Comparison of ENCODE assay signal across 14 mouse cellular contexts in the genomic region with DNA sequence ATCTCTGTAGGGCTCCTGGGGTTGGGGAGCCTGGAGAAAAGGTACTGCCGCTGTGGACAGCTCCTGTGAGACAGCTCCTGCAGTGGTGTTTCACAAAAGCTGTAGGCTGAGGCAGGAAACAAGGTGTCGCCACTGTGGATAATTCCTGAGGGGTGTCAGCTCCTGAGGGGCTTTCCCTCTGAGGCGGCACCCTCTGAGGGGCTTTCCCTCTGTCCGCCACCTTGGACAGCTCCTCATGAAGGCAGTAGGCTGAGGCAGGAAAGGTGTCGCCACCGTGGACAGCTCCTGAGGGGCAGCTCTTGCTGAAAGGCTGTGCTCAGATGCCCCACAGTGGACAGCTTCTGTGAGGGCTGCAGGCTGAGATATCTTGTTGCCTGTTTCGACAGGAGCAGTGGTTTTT.
"Had no signal": no experiment of that assay in that cellular context is flagged by ENCODE, and none has a peak within 500 bp of the region (broad histone marks: within the 10 kb centered on the region; RNA-seq: fewer than 3 reads in every experiment).

No protein-coding gene starts in this region.

- H3K9me3 ChIP-seq: midbrain, embryonic 10.5 days; stomach, embryonic 15.5 days had no signal

- H3K4me2 ChIP-seq: limb, embryonic 12.5 days; neural tube, embryonic 12.5 days; stomach, embryonic 15.5 days had no signal

- H3K27ac ChIP-seq: kidney, postnatal 0 days; limb, embryonic 12.5 days; liver, embryonic 14.5 days; midbrain, embryonic 10.5 days; neural tube, embryonic 12.5 days; stomach, embryonic 15.5 days had no signal

- DNase-seq: kidney, adult 9 months; layer of hippocampus, adult 9-11 months; layer of hippocampus, postnatal 36 days; liver; lung, adult 18-20 months; lung, postnatal 4 days; midbrain, embryonic 14.5 days had no signal

- H3K36me3 ChIP-seq: limb, embryonic 12.5 days; midbrain, embryonic 10.5 days; neural tube, embryonic 12.5 days; stomach, embryonic 15.5 days had no signal

- H3K27me3 ChIP-seq: neural tube, embryonic 12.5 days; stomach, embryonic 15.5 days had no signal

- H3K4me1 ChIP-seq: limb, embryonic 12.5 days; neural tube, embryonic 12.5 days; stomach, embryonic 15.5 days had no signal

- ATAC-seq: lung, postnatal 0 days had no signal

- H3K4me3 ChIP-seq: limb, embryonic 12.5 days; midbrain, embryonic 10.5 days; neural tube, embryonic 12.5 days; stomach, embryonic 15.5 days had no signal

- H3K9ac ChIP-seq: limb, embryonic 12.5 days; liver, embryonic 14.5 days; neural tube, embryonic 12.5 days; stomach, embryonic 15.5 days had no signal
